Mouse (Mus musculus) left cerebral cortex, adult 2 months (tissue): ENCODE data around the gene Zbtb41. TPM values are rescaled to one million over a fixed set of nuclear protein-coding genes. Genes with fewer than 3 reads are reported as not detected.
"Not testable (repeated sequence)": the region's sequence is repeated elsewhere in the genome, so short reads cannot be mapped to it uniquely, and the experiment has no call there.

ENCODE experiments used
- DNase-seq, 2 experiments: peaks; one replicate each; pipeline ENCODE4 v3.0.0; 2021 to 2022; ENCODE audit warnings: low spot score in 2 of 2, mixed read lengths in 1 of 2; ENCODE audit errors: extremely low spot score in 1 of 2
- H3K27ac ChIP-seq: fragments of 200-600 bp; 2 replicates; pipeline ENCODE4 v1.8.1; 2022
- H3K4me3 ChIP-seq: fragments of 200-600 bp; 2 replicates; pipeline ENCODE4 v1.8.1; 2022
- CTCF ChIP-seq: fragments of 200-600 bp; IDR thresholded peaks from 2 replicates; pipeline ENCODE4 v1.8.1; 2022; ENCODE audit warnings: antibody characterized with exemption, mild to moderate bottlenecking, moderate library complexity
- intact Hi-C: fragments of 180-260 bp; cut with DNase I; formaldehyde crosslinking; loops from one replicate; pipeline ENCODE4 v1.15.1; 2025
- total RNA-seq, 2 experiments: library from RNA; stranded (reverse); gene quantifications; 2 replicates each; pipeline ENCODE4 v1.2.3; 2021

The Zbtb41 gene
- total RNA-seq, 2 experiments from 2014 or later = 26.8 to 27.4 TPM

- intact Hi-C loops = no loop called here
- no peak for TF ChIP-seq CTCF
- peak overlapping the region; percentile 89 for H3K27ac ChIP-seq
- peak overlapping the region; percentile 86 for H3K4me3 ChIP-seq
- no peak for DNase-seq
These were observed 853 bp downstream of the Zbtb41 start for GRCm38 (mm10) chr1:139422941-139423340.

DNA sequence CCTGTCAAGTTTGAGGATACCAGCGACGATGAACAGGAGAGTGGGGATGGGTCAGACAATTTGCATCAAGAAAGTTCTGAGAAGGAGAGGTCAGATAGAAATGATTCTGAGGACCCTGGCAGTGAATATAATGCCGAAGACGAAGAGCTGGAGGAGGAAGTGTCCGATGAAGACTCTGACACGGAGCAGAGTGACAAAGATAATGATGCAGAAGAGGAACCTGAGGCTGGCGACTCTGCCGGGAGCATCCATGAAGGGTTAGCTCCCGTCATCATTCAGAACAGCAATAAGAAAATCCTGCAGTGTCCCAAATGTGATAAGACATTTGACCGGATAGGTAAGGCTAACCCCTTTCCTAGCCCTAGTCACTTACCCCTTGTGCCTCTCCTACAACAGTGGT lies 1.8 kb downstream of the Zbtb41 start:
- intact Hi-C loops = no loop called here
- no peak for TF ChIP-seq CTCF

DNA sequence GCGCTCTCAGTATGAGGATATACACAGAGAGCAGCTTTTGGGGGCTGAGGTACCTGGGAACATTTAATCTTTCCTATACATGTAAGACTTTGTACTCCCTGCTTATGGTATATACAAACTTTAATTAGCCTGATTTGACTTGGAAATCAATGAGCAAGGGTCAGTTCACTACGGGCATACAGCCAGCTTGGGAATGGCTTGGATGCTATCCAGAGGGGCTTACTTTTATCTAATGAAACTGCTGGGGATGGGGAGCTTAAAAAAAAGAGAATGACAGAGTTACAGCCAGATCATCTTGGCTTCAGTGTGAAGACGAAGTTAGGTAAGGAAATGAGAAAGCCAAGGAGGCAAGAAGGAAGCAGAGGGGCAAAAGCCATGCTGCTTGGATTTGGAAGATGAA lies 2.9 kb downstream of the Zbtb41 start:
- DNase-seq = no peak
- no peak for TF ChIP-seq CTCF
- peak overlapping the region; percentile 29 for H3K4me3 ChIP-seq
- intact Hi-C loops = no loop called here
- H3K27ac ChIP-seq = no peak overlapping the region

More for the DNA sequence above, 1.8 kb downstream of the Zbtb41 start:
- Histone ChIP-seq H3K27ac (no peak overlapping the region), H3K4me3 (peak overlapping the region; percentile 86)
- DNase-seq = no peak

GRCm38 (mm10) chr1:139438373-139438772 lies 16.3 kb downstream of the Zbtb41 start:
- Histone ChIP-seq H3K4me3 (no peak overlapping the region), H3K27ac (no peak overlapping the region)
- TF ChIP-seq CTCF = peak; percentile 12
- intact Hi-C loops = no loop called here
- no peak for DNase-seq

DNA sequence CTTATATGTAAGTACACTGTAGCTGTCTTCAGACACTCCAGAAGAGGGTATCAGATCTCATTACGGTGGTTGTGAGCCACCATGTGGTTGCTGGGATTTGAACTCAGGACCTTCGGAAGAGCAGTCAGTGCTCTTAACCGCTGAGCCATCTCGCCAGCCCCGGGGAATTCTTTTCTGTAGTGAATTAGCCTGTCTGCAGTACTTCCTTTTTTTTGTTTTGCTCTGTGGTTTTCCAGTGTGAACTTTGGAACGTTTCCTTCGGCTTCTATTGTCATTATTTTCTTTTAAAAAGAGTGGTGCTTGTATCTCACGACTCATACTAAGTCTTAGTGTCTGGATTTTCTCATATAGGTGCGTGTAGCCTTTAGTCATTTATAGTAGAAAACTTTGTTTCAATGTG lies 21.0 kb downstream of the Zbtb41 start:
- H3K4me3 ChIP-seq, DNase-seq, intact Hi-C loops, H3K27ac ChIP-seq: not testable (repeated sequence)

DNA sequence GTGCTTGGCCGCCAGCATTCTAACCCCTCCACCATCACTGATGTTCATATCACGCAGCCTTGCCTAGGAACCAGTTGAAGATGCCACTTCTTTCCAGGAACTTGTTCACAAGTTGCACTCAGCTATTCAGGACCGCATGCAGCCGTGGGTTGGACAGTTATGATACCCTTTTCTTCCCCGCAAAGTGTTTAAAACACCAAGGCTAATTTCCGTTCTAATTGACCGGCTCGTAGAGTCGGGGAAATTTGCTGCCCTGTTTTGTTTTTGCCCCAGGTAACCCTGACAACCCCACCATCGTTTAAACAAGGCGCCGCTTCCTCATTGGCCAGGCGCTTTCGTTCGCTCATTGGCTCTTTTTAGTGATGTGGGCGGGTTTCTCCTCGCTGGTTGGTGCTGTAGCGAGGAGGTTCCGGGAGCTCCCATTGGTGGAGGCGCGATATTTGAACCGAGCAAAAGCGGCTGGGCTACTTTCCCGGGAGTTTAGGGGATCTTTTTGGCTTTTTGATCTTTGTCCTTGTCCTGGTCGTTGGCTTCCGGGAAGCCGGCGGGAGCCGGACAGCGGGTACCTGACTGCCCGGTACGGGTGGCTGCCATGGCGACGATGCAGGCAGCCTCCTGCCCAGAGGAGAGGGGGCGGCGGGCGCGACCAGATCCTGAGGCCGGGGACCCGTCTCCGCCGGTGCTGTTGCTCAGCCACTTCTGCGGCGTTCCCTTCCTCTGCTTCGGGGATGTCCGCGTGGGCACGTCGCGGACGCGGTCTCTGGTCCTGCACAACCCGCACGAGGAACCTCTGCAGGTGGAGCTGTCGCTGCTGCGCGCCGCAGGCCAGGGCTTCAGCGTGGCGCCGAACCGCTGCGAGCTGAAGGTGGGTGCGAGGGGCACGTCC lies 32.5 kb downstream of the Zbtb41 start, which contains the start of gene Aspm:
Gene Aspm (plus strand): TSS at position 433 of the 886 bp plus-strand sequence.
- H3K4me3 ChIP-seq = peak within 1 kb of the TSS; percentile 62
- DNase-seq = peak; percentile 79 to 84
- TF ChIP-seq CTCF = no peak; the same call in 1 of the 2 replicates
- H3K27ac ChIP-seq = no peak within 1 kb of the TSS
- intact Hi-C loops = no loop called here

DNA sequence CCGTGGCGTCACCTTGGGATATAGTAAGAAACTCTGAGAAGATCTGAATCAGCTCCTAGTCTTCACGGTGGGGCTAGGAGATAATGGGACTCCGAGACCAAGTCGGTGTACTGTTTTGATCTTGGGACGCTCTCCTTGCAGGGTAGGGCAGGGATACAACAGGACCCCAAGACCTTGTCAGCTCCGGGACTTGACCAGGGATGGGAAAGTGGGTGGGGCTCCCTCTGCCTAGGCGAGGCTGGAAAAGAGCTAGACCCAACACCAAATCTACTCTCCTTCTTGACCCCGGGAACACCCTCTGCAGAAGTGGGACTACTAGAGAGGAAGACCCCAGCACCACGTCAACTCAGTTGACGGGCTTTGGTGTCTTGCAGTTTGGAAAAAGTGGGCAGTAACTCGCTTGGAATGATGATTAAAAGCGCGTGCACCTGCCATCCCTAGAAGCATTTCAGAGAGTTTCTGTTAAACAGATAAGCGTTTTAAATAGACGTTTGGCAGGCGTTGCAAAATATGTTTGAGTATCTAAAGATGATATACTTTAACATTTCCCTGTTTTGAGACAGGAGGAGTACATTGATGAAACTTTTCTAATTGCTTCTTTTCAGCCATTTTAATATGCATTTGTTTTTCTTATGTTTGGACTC lies 33.3 kb downstream of the Zbtb41 start:
- intact Hi-C loops = no loop called here
- H3K27ac ChIP-seq = no peak overlapping the region

DNA sequence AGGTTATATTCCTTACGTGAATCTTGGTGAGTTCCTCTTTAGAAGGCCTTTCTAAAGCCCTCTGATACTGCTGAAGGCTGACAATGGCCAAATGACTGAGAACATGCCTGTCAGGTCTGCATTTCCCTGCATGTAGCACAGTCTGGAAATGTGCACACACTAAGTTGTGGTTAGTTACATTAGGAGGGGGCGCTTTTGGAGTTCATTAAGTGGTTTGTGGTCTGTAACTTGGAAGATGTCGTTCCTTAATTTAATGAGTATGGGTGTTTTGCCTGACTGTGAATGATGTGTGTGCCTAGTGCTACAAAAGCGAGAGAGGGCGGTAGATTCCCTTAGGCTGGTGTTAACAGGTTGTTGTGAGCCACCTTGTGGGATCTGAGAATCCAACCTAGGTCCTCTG lies 38.7 kb downstream of the Zbtb41 start:
- no peak overlapping the region for H3K27ac ChIP-seq
- intact Hi-C loops = no loop called here
- TF ChIP-seq CTCF = no peak
- DNase-seq = no peak
- H3K4me3 ChIP-seq = no peak overlapping the region

More for the DNA sequence above, 33.3 kb downstream of the Zbtb41 start:
- TF ChIP-seq CTCF = no peak
- peak overlapping the region; percentile 62 for H3K4me3 ChIP-seq
- no peak for DNase-seq

GRCm38 (mm10) chr1:139465936-139466335 lies 43.8 kb downstream of the Zbtb41 start:
- no peak for TF ChIP-seq CTCF
- H3K27ac ChIP-seq = no peak overlapping the region
- no peak for DNase-seq
- no peak overlapping the region for H3K4me3 ChIP-seq
- intact Hi-C loops = no loop called here

- TF ChIP-seq CTCF = no peak
- intact Hi-C loops = loop anchor here (10.0 kb wide), 1 partner anchor 1186 kb away; no protein-coding TSS in a partner anchor
- H3K27ac ChIP-seq = no peak overlapping the region
- H3K4me3 ChIP-seq = no peak overlapping the region
- DNase-seq = no peak
These were observed 56.8 kb downstream of the Zbtb41 start for GRCm38 (mm10) chr1:139478898-139479297.

DNA sequence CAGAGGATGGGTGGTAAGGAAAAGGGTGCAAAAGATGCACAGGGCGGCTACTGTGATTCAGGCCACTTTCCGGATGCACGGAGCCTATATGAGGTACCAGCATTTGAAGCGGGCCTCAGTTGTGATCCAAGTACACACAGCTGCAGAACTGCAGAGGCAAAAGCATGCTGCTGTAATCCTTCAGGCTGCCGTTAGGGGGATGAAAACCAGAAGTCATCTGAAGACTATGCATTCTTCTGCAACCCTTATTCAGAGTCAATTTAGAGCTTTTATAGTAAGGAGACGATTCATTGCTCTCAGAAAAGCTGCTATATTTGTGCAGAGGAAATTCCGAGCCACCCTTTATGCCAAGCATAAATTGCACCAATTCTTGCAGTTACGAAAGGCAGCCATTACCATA lies 58.2 kb downstream of the Zbtb41 start:
- Histone ChIP-seq H3K27ac (no peak overlapping the region), H3K4me3 (no peak overlapping the region)
- peak; percentile 57 for TF ChIP-seq CTCF
- intact Hi-C loops = no loop called here
- peak in 1 of 2 experiments; percentile 15 for DNase-seq

GRCm38 (mm10) chr1:139481146-139481545 lies 59.1 kb downstream of the Zbtb41 start:
- H3K4me3 ChIP-seq = no peak overlapping the region
- DNase-seq = no peak
- no peak for TF ChIP-seq CTCF
- no peak overlapping the region for H3K27ac ChIP-seq
- intact Hi-C loops = no loop called here
